Mouse (Mus musculus): ENCODE results near the gene Farp1.

Gene Farp1

GRCm38 (mm10) chr14:121053020-121053518, 18.1 kb downstream of the Farp1 start:
- intact Hi-C loops (cut with DNase I): no loop called here

GRCm38 (mm10) chr14:121054062-121054461, 19.1 kb downstream of the Farp1 start:
- intact Hi-C loops (cut with DNase I): no loop called here

- intact Hi-C loops (cut with DNase I): no loop called here
Measured at GRCm38 (mm10) chr14:121057750-121058149, 22.8 kb downstream of the Farp1 start.

- intact Hi-C loops (cut with DNase I): no loop called here
Measured at GRCm38 (mm10) chr14:121058481-121058880, 23.5 kb downstream of the Farp1 start.

- intact Hi-C loops (cut with DNase I): no loop called here
Measured at GRCm38 (mm10) chr14:121059266-121059665, 24.3 kb downstream of the Farp1 start.

- intact Hi-C loops (cut with DNase I): no loop called here
Measured at GRCm38 (mm10) chr14:121060484-121060883, 25.5 kb downstream of the Farp1 start.

GRCm38 (mm10) chr14:121061686-121062085, 26.7 kb downstream of the Farp1 start:
- intact Hi-C loops (cut with DNase I): no loop called here

GRCm38 (mm10) chr14:121062238-121063082, 27.5 kb downstream of the Farp1 start:
- intact Hi-C loops (cut with DNase I): no loop called here

- intact Hi-C loops (cut with DNase I): no loop called here
Measured at GRCm38 (mm10) chr14:121064726-121065125, 29.7 kb downstream of the Farp1 start.

- intact Hi-C loops (cut with DNase I): no loop called here
Measured at GRCm38 (mm10) chr14:121073093-121073866, 38.3 kb downstream of the Farp1 start.

GRCm38 (mm10) chr14:121074197-121074734, 39.3 kb downstream of the Farp1 start:
- intact Hi-C loops (cut with DNase I): no loop called here

- intact Hi-C loops (cut with DNase I): no loop called here
Measured at GRCm38 (mm10) chr14:121080739-121081138, 45.7 kb downstream of the Farp1 start.

GRCm38 (mm10) chr14:121082341-121082740, 47.3 kb downstream of the Farp1 start:
- intact Hi-C loops (cut with DNase I): no loop called here

GRCm38 (mm10) chr14:121082793-121083192, 47.8 kb downstream of the Farp1 start:
- intact Hi-C loops (cut with DNase I): no loop called here

- intact Hi-C loops (cut with DNase I): no loop called here
Measured at GRCm38 (mm10) chr14:121083352-121083751, 48.4 kb downstream of the Farp1 start.

- intact Hi-C loops (cut with DNase I): no loop called here
Measured at GRCm38 (mm10) chr14:121092517-121092916, 57.5 kb downstream of the Farp1 start.

- intact Hi-C loops (cut with DNase I): no loop called here
Measured at GRCm38 (mm10) chr14:121093860-121094259, 58.9 kb downstream of the Farp1 start.

- intact Hi-C loops (cut with DNase I): no loop called here
Measured at GRCm38 (mm10) chr14:121097640-121098435, 62.8 kb downstream of the Farp1 start.

- intact Hi-C loops (cut with DNase I): no loop called here
Measured at GRCm38 (mm10) chr14:121099120-121099519, 64.1 kb downstream of the Farp1 start.

- intact Hi-C loops (cut with DNase I): no loop called here
Measured at GRCm38 (mm10) chr14:121099876-121100275, 64.9 kb downstream of the Farp1 start.

GRCm38 (mm10) chr14:121100829-121101228, 65.8 kb downstream of the Farp1 start:
- intact Hi-C loops (cut with DNase I): no loop called here

All from adrenal gland (tissue).